Mouse (Mus musculus) megakaryocyte-erythroid progenitor cell, adult 5-6 weeks (primary cell): Measurements from ENCODE around the gene Cep85l. TPM values are rescaled to one million over a fixed set of nuclear protein-coding genes. Genes with fewer than 3 reads are reported as not detected.

Experiments used
- ATAC-seq: replicated peaks from 2 replicates; pipeline ENCODE4 v1.8.0; 2016; ENCODE audit warnings: mild to moderate bottlenecking, inconsistent platforms; ENCODE audit not compliant: severe bottlenecking, poor library complexity, low FRiP score, low TSS enrichment
- total RNA-seq, 2 experiments: library from RNA; stranded (forward) in 1 of 2; stranded (reverse) in 1 of 2; fragments of 200-1000, 215-1000 nt in 1 of 2; fragments of >200 nt in 1 of 2; fragmentation: Nextera tagmentation in 1 of 2; gene quantifications; 2 replicates each; pipeline ENCODE4 v1.2.3; 2014 to 2017

Cep85l gene
- total RNA-seq (2014; fragmentation: Nextera tagmentation) (9.7 and 16.2 TPM in 2 replicates), total RNA-seq (2017) (17.3 and 18.7 TPM in 2 replicates)

- ATAC-seq, result peak; percentile 94
Measured at GRCm38 (mm10) chr10:53379709-53380106, at the start of gene Cep85l. Gene Cep85l, minus strand, starts transcription at chr10:53379947.

- no peak for ATAC-seq
Measured at GRCm38 (mm10) chr10:53428695-53429447, 49.1 kb upstream of the Cep85l start.

GRCm38 (mm10) chr10:53426524-53426923, 46.8 kb upstream of the Cep85l start:
- peak; percentile 80 for ATAC-seq

- no peak for ATAC-seq
Measured at GRCm38 (mm10) chr10:53423091-53423490, 43.3 kb upstream of the Cep85l start.

- ATAC-seq, result no peak
Measured at GRCm38 (mm10) chr10:53422206-53422605, 42.5 kb upstream of the Cep85l start.

GRCm38 (mm10) chr10:53421613-53422012, 41.9 kb upstream of the Cep85l start:
- ATAC-seq, result peak; percentile 23; the same call in 1 of the 2 replicates

GRCm38 (mm10) chr10:53420069-53420468, 40.3 kb upstream of the Cep85l start:
- no peak for ATAC-seq

- ATAC-seq, result no peak
Measured at GRCm38 (mm10) chr10:53419139-53419935, 39.6 kb upstream of the Cep85l start.

- ATAC-seq, result no peak
Measured at GRCm38 (mm10) chr10:53417015-53417414, 37.3 kb upstream of the Cep85l start.

- ATAC-seq, result no peak
Measured at GRCm38 (mm10) chr10:53416152-53416712, 36.5 kb upstream of the Cep85l start.

- ATAC-seq, result no peak
Measured at GRCm38 (mm10) chr10:53415252-53415651, 35.5 kb upstream of the Cep85l start.

- no peak for ATAC-seq
Measured at GRCm38 (mm10) chr10:53414092-53415085, 34.6 kb upstream of the Cep85l start.

- ATAC-seq, result no peak
Measured at GRCm38 (mm10) chr10:53412936-53413335, 33.2 kb upstream of the Cep85l start.

GRCm38 (mm10) chr10:53412165-53412564, 32.4 kb upstream of the Cep85l start:
- no peak for ATAC-seq

GRCm38 (mm10) chr10:53410831-53411230, 31.1 kb upstream of the Cep85l start:
- ATAC-seq, result no peak

GRCm38 (mm10) chr10:53407422-53407821, 27.7 kb upstream of the Cep85l start:
- ATAC-seq, result no peak

GRCm38 (mm10) chr10:53406845-53407244, 27.1 kb upstream of the Cep85l start:
- ATAC-seq, result no peak

- no peak for ATAC-seq
Measured at GRCm38 (mm10) chr10:53402293-53402692, 22.5 kb upstream of the Cep85l start.

GRCm38 (mm10) chr10:53399053-53399452, 19.3 kb upstream of the Cep85l start:
- no peak for ATAC-seq
